Mouse (Mus musculus): ENCODE measurements around the gene Klk10. TPM values are rescaled to one million over a fixed set of nuclear protein-coding genes. Genes with fewer than 3 reads are reported as not detected.

Gene Klk10
- total RNA-seq, 2 experiments from 2014 or later: 0.83 to 1.00 TPM

GRCm38 (mm10) chr7:43797333-43797769, 16.5 kb downstream of the Klk10 start, which contains the start of gene Klk8:
Gene Klk8 (plus strand): TSS chr7:43797577.
- no peak for DNase-seq

DNA sequence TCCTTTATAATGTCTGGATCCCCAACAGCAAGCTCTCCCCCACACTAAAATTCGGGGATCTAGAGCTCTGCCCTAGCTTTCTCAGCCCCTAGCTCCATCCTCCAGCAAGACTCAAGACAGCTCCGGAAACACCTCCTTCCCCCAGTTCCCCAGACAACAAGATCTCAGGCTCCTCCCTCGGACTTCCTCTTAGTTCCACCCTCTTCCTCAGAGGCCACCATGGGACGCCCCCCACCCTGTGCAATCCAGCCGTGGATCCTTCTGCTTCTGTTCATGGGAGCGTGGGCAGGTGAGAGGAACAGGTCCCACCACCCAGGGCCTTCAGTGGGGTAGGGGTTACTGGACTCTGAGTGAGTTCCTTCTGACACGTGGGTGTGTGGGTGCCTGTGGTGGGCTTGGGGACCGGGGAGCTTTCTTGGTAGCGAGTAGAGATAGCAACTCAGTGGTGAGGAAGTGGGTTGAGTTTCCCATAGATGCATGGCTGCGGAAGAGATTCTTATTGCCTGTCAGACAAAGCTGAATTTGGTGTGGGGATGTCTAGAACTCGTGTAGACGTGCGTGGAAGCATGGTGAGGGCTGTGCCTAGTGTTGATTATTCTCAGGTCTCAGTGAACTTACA, 17.1 kb downstream of the Klk10 start:
- DNase-seq: no peak

GRCm38 (mm10) chr7:43799876-43800275, 19.0 kb downstream of the Klk10 start:
- no peak for DNase-seq

- DNase-seq: no peak
Observed at GRCm38 (mm10) chr7:43810994-43811393, 30.2 kb downstream of the Klk10 start, which contains the start of gene Klk7. Gene Klk7 (plus strand): TSS chr7:43811294.

DNA sequence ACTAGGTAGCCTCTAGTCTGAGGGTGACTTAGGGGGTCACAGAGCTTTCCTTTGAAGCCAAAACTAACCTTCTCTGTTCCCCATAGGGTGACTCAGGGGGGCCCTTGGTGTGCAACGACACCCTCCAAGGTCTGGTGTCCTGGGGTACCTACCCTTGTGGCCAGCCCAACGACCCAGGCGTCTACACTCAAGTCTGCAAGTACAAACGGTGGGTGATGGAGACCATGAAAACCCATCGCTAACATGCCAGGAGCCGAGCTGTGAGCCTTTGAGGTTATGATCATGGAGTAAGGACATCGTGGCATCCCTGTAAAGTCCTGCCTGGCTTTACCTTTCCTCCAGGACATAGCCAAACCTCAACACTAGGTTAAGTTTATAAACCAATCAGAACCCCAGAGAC, 34.4 kb downstream of the Klk10 start:
- DNase-seq: no peak

DNA sequence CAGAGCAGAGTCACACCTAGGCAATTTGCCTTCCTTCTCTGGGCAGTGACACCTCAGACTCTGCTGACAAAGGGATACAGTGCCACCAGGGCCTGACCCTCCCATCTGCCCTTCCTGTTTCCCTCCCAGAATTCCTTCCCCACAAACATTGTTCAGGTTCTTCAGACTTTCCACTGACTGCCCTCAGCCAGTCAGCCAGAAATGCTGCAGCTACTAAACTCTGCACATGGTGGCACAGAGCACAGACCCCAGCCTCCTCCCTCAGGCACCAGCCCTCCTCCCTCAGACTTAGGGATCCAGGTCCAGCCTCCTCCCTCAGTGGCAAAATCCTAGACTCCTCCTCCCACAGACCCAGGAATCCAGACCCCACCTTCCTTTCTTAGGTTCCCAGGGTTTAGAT, 35.9 kb downstream of the Klk10 start:
- no peak for DNase-seq

GRCm38 (mm10) chr7:43821581-43821980, 40.7 kb downstream of the Klk10 start:
- DNase-seq: no peak

- DNase-seq: no peak
Observed at GRCm38 (mm10) chr7:43824199-43824598, 43.4 kb downstream of the Klk10 start, which contains the start of gene Klk6. Gene Klk6 (plus strand): TSS chr7:43824499.

DNA sequence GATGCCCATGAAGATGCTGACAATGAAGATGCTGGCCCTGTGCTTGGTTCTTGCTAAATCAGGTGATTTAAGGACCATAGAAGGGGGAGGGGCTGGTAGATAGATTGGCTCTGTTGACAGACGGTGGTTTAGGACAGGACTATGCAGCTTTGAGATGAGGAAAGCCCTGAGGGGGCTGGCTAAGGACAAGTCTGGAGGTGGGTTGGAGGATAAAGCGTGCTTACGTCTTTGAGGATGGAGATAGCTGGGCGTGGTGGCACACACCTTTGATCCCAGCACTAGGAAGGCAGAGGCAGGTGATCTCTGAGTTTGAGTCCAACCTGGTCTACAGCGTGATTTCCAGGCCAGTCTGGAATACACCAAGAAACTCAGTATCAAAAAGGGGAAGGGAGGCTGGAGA, 45.2 kb downstream of the Klk10 start:
- DNase-seq: no peak

DNA sequence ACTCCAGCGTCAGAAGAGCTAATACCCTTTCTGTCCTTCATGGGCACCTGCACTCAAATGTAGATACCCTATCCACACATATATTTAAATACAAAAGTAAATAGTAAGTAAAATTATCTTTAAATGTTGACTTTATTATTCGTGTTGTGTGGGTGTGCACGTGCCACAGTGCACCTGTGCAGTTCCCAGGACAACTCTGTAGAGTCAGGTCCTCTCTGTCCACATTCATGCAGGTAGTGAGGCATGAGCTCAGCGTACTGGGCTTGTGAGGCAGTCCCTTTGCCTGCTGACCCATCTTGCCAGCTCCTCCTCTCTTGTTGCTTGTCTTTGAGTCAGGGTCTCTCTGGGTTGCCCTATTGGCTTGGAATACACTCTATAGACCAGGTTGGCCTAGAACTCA, 46.9 kb downstream of the Klk10 start:
- no peak for DNase-seq

- DNase-seq: no peak
Observed at GRCm38 (mm10) chr7:43829006-43829405, 48.2 kb downstream of the Klk10 start.

Other genes with a start within 250 kb of the Klk10 start
- 1 to 10 TPM; 4.2 TPM for gene Cd33, start 236.6 kb upstream of the Klk10 start, total RNA-seq (2021)
- 1 to 10 TPM; 5.5 to 6.6 TPM for gene Zfp658, start 218.8 kb upstream of the Klk10 start, total RNA-seq (2021)
- gene Zfp719, start 201.4 kb upstream of the Klk10 start, total RNA-seq (2021): 10 to 100 TPM; 22.0 to 22.1 TPM
- under 1 TPM; 0.15 to 0.20 TPM for gene Zfp819, start 173.9 kb upstream of the Klk10 start, total RNA-seq (2021)
- gene Ceacam18, start 146.3 kb upstream of the Klk10 start, total RNA-seq (2021): under 1 TPM in 1 of 2 experiments, not detected in 1; 0.25 TPM
- 1 to 10 TPM in 1 of 2 experiments, under 1 TPM in 1; 0.83 to 1.4 TPM for gene Siglece, start 120.9 kb upstream of the Klk10 start, total RNA-seq (2021)
- gene Ctu1, start 109.0 kb upstream of the Klk10 start, total RNA-seq (2021): 10 to 100 TPM; 11.7 to 11.8 TPM
- not detected for gene Klk14, start 90.6 kb upstream of the Klk10 start, total RNA-seq (2021)
- not detected for gene Klk13, start 68.5 kb upstream of the Klk10 start, total RNA-seq (2021)
- not detected for gene Klk12, start 12.1 kb upstream of the Klk10 start, total RNA-seq (2021)
- not detected for gene Klk11, start 6.4 kb upstream of the Klk10 start, total RNA-seq (2021)
- not detected for gene Klk9, start 10.9 kb downstream of the Klk10 start, total RNA-seq (2021)
- 10 to 100 TPM; 25.4 to 31.7 TPM for gene Klk8, start 16.5 kb downstream of the Klk10 start, total RNA-seq (2021)
- under 1 TPM; 0.38 to 0.47 TPM for gene Klk7, start 30.3 kb downstream of the Klk10 start, total RNA-seq (2021)
- gene Klk6, start 43.5 kb downstream of the Klk10 start, total RNA-seq (2021): under 1 TPM in 1 of 2 experiments, not detected in 1; 0.87 TPM
- gene Klk5, start 60.9 kb downstream of the Klk10 start, total RNA-seq (2021): not detected
- gene Klk4, start 100.1 kb downstream of the Klk10 start, total RNA-seq (2021): not detected
- gene Klk15, start 152.7 kb downstream of the Klk10 start, total RNA-seq (2021): not detected
- not detected for gene Klk1b8, start 169.6 kb downstream of the Klk10 start, total RNA-seq (2021)
- gene Klk1b1, start 185.7 kb downstream of the Klk10 start, total RNA-seq (2021): not detected
- gene Klk1b9, start 195.0 kb downstream of the Klk10 start, total RNA-seq (2021): not detected
- not detected for gene Klk1b11, start 214.8 kb downstream of the Klk10 start, total RNA-seq (2021)
- not detected for gene Klk1b26, start 231.1 kb downstream of the Klk10 start, total RNA-seq (2021)